Mouse (Mus musculus): Measurements from ENCODE around the gene Ccm2. TPM values are rescaled to one million over a fixed set of nuclear protein-coding genes. Genes with fewer than 3 reads are reported as not detected.

The Ccm2 gene
- polyA plus RNA-seq, 1 experiment: 100 TPM

- DNase-seq: peak; percentile 98
- WGBS: 1% methylated on average over 51 of the region's 51 CpGs
- Histone ChIP-seq H3K4me3 (replicated peaks; ENCODE audit: extremely low read depth, low read depth, low read length) (peak overlapping the region; percentile 81), H3K4me1 (ENCODE audit: control insufficient read depth, insufficient read depth, low read length) (no peaks in the 10 kb centered on the region)
- TF ChIP-seq POLR2A (IDR thresholded peaks at IDR 0.05; ENCODE audit: borderline replicate concordance, extremely low read depth, low read depth, low read length) (peak; percentile 86; the same call in 1 of the 2 replicates), CTCF (IDR thresholded peaks at IDR 0.05; ENCODE audit: insufficient read depth, low read length) (peak; percentile 58)
These were observed 18.3 kb upstream of the Ccm2 start for GRCm38 (mm10) chr11:6528186-6529006.

GRCm38 (mm10) chr11:6529961-6530360 is 16.7 kb upstream of the Ccm2 start:
- no peaks in the 10 kb centered on the region for H3K4me1 ChIP-seq (ENCODE audit: control insufficient read depth, insufficient read depth, low read length)
- no peak for DNase-seq
- WGBS: 78% methylated on average over 8 of the region's 8 CpGs

GRCm38 (mm10) chr11:6530746-6531145 is 15.9 kb upstream of the Ccm2 start:
- H3K4me3 ChIP-seq (replicated peaks; ENCODE audit: extremely low read depth, low read depth, low read length): no peak overlapping the region
- TF ChIP-seq POLR2A (IDR thresholded peaks at IDR 0.05; ENCODE audit: borderline replicate concordance, extremely low read depth, low read depth, low read length): no peak
- TF ChIP-seq CTCF (IDR thresholded peaks at IDR 0.05; ENCODE audit: insufficient read depth, low read length): no peak
- 87% methylated on average over 3 of the region's 3 CpGs for WGBS
- H3K4me1 ChIP-seq (ENCODE audit: control insufficient read depth, insufficient read depth, low read length): no peaks in the 10 kb centered on the region
- no peak for DNase-seq

More at GRCm38 (mm10) chr11:6529961-6530360, 16.7 kb upstream of the Ccm2 start:
- TF ChIP-seq CTCF (IDR thresholded peaks at IDR 0.05; ENCODE audit: insufficient read depth, low read length): no peak
- no peak for TF ChIP-seq POLR2A (IDR thresholded peaks at IDR 0.05; ENCODE audit: borderline replicate concordance, extremely low read depth, low read depth, low read length)
- no peak overlapping the region for H3K4me3 ChIP-seq (replicated peaks; ENCODE audit: extremely low read depth, low read depth, low read length)

- 77% methylated on average over 3 of the region's 3 CpGs for WGBS
- peaks cover 8% of the 10 kb centered on the region for H3K4me1 ChIP-seq (ENCODE audit: control insufficient read depth, insufficient read depth, low read length)
- no peak overlapping the region for H3K4me3 ChIP-seq (replicated peaks; ENCODE audit: extremely low read depth, low read depth, low read length)
- no peak for DNase-seq
- TF ChIP-seq POLR2A (IDR thresholded peaks at IDR 0.05; ENCODE audit: borderline replicate concordance, extremely low read depth, low read depth, low read length) (no peak), CTCF (IDR thresholded peaks at IDR 0.05; ENCODE audit: insufficient read depth, low read length) (no peak)
These were observed 2.0 kb upstream of the Ccm2 start for GRCm38 (mm10) chr11:6544683-6545082.

GRCm38 (mm10) chr11:6545186-6545856 is 1.4 kb upstream of the Ccm2 start:
- 95% methylated on average over 4 of the region's 4 CpGs for WGBS
- no peak for DNase-seq
- TF ChIP-seq CTCF (IDR thresholded peaks at IDR 0.05; ENCODE audit: insufficient read depth, low read length) (no peak), POLR2A (IDR thresholded peaks at IDR 0.05; ENCODE audit: borderline replicate concordance, extremely low read depth, low read depth, low read length) (no peak)
- peaks cover 10% of the 10 kb centered on the region for H3K4me1 ChIP-seq (ENCODE audit: control insufficient read depth, insufficient read depth, low read length)
- H3K4me3 ChIP-seq (replicated peaks; ENCODE audit: extremely low read depth, low read depth, low read length): no peak overlapping the region

- H3K4me1 ChIP-seq (ENCODE audit: control insufficient read depth, insufficient read depth, low read length): peaks cover 10% of the 10 kb centered on the region
- peak overlapping the region; percentile 51 for H3K4me3 ChIP-seq (replicated peaks; ENCODE audit: extremely low read depth, low read depth, low read length)
- no peak for TF ChIP-seq POLR2A (IDR thresholded peaks at IDR 0.05; ENCODE audit: borderline replicate concordance, extremely low read depth, low read depth, low read length)
- TF ChIP-seq CTCF (IDR thresholded peaks at IDR 0.05; ENCODE audit: insufficient read depth, low read length): no peak
- WGBS: 21% methylated on average over 3 of the region's 3 CpGs
- no peak for DNase-seq
These were observed 862 bp upstream of the Ccm2 start for GRCm38 (mm10) chr11:6545857-6546192.

GRCm38 (mm10) chr11:6547037-6547680 is 472 bp downstream of the Ccm2 start:
- 1% methylated on average over 39 of the region's 41 CpGs for WGBS
- H3K4me3 ChIP-seq (replicated peaks; ENCODE audit: extremely low read depth, low read depth, low read length): peak overlapping the region; percentile 95
- TF ChIP-seq CTCF (IDR thresholded peaks at IDR 0.05; ENCODE audit: insufficient read depth, low read length): no peak
- TF ChIP-seq POLR2A (IDR thresholded peaks at IDR 0.05; ENCODE audit: borderline replicate concordance, extremely low read depth, low read depth, low read length): peak; percentile 50; the same call in 1 of the 2 replicates
- H3K4me1 ChIP-seq (ENCODE audit: control insufficient read depth, insufficient read depth, low read length): peaks cover 10% of the 10 kb centered on the region
- DNase-seq: peak; percentile 71

- WGBS: 14% methylated on average over 6 of the region's 6 CpGs
- no peak for TF ChIP-seq POLR2A (IDR thresholded peaks at IDR 0.05; ENCODE audit: borderline replicate concordance, extremely low read depth, low read depth, low read length)
- no peak for TF ChIP-seq CTCF (IDR thresholded peaks at IDR 0.05; ENCODE audit: insufficient read depth, low read length)
- DNase-seq: no peak
- Histone ChIP-seq H3K4me3 (replicated peaks; ENCODE audit: extremely low read depth, low read depth, low read length) (peak overlapping the region; percentile 95), H3K4me1 (ENCODE audit: control insufficient read depth, insufficient read depth, low read length) (peaks cover 10% of the 10 kb centered on the region)
These were observed 1.1 kb downstream of the Ccm2 start for GRCm38 (mm10) chr11:6547696-6548325.

- TF ChIP-seq POLR2A (IDR thresholded peaks at IDR 0.05; ENCODE audit: borderline replicate concordance, extremely low read depth, low read depth, low read length): no peak
- 86% methylated on average over 2 of the region's 2 CpGs for WGBS
- no peak for DNase-seq
- no peak overlapping the region for H3K4me3 ChIP-seq (replicated peaks; ENCODE audit: extremely low read depth, low read depth, low read length)
- H3K4me1 ChIP-seq (ENCODE audit: control insufficient read depth, insufficient read depth, low read length): peaks cover 16% of the 10 kb centered on the region
These were observed 3.1 kb downstream of the Ccm2 start for GRCm38 (mm10) chr11:6549770-6550169.

Measured in lung, adult 2 months (tissue).